Mouse (Mus musculus) 3T3-L1 (cell line): ENCODE results near the gene Pgp.
"Not testable (repeated sequence)": the region's sequence is repeated elsewhere in the genome, so short reads cannot be mapped to it uniquely, and the experiment has no call there.

Experiments
- DNase-seq: peaks from one replicate; pipeline ENCODE4 v3.0.0-alpha.2; 2015; ENCODE audit warnings: low read depth, low spot score

Gene Pgp

GRCm38 (mm10) chr17:24469910-24470602, at the start of gene Pgp, which contains the start of gene E4f1:
Gene Pgp, plus strand, starts transcription at chr17:24470392.
Gene E4f1, minus strand, starts transcription at chr17:24470313.
- DNase-seq = peak; percentile 97

DNA sequence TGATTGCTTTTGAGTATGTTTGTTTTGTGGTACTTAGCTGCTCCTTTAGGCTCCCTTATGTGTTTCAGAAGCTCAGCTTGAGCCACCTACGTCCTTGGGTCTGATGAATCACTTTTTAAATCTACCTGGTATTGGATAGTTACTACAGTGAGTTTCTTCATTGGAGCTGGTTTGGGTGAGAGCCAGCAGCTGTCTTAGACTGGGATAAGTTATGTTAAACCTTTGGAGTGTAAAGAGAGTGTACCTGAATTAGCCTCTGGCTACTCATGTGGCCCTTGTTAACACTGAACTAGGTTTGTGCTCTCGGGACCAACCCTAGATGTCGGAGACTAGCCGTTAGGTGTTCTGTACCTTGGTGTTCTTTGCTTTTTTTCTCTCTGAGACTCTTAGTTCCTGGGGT, 47.1 kb upstream of the Pgp start:
- DNase-seq = no peak

- DNase-seq = no peak
Measured at GRCm38 (mm10) chr17:24424489-24424888, 45.7 kb upstream of the Pgp start.

DNA sequence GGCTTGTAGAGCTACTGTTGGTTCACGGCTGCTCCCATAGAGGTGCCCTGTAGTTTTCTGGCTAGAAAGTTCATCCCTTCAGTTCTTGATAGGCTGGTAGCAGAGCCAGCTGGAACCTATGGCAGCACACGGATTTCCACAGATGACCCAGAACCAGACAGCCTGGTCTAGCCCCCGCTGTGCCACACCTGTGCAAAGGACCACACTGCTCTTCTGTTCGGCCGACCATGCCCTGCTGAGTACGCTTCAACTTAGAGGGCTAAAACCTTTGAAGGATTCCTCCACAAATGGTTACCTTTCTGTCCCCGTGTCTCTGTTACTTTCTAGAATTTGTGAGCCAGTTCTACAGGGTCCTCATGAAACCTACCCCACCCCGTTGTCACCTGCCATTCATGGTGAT, 44.9 kb upstream of the Pgp start:
- not testable (repeated sequence) for DNase-seq

DNA sequence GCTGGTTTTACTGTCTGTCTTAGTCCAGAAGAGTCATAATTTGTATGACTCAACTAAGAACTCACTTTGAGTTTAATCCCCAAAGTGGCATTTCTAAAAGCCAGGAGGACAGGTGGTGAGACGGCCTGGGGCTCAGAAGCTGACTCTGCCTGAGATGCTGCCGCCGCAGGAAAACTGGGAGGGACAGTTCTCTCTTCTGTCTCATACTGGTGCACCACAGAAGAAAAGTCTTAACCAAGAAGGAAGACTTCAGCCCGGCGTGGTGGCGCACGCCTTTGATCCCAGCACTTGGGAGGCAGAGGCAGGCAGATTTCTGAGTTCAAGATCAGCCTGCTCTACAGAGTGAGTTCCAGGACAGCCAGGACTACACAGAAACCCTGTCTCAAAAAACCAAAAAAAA, 44.3 kb upstream of the Pgp start:
- peak; percentile 29 for DNase-seq

DNA sequence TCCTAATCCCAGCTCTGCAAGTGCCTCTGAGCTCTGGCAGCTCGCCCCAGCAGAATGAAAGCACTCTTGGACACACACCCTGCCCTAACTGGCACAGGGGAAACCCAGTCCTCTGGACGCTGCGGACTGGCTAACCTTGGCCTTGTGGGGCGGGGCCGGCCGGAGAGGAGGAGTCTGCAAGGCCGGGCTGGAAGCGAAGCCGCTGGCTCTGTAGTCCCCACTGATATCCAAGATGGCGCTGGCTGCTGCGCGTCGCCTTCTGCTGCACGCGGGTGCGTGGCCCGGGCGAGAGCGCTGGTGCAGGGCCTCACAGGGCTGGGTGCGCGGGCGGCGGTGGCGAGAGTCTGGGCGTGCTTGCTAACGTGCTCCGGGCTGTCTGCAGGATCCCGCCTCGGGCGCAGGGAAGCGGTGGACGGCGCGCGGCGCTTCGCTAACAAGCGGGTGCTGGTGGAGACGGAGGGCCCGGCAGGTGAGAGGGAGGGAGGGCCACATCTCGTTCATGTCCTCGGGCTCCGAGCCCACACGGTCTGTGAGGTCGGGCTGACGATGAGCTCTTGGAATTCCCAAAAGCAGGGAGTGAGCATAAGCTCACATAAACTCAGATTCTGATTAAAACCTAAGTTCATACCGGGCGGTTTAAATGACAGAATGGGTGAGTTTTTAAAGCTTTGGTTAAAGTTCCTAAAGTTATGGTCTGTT, 43.6 kb upstream of the Pgp start, which contains the start of gene Eci1:
Gene Eci1 (plus strand): TSS at position 171 of the 699 bp plus-strand sequence.
- peak; percentile 99 for DNase-seq

- peak; percentile 50 for DNase-seq
Measured at GRCm38 (mm10) chr17:24427170-24427557, 43.0 kb upstream of the Pgp start.

DNA sequence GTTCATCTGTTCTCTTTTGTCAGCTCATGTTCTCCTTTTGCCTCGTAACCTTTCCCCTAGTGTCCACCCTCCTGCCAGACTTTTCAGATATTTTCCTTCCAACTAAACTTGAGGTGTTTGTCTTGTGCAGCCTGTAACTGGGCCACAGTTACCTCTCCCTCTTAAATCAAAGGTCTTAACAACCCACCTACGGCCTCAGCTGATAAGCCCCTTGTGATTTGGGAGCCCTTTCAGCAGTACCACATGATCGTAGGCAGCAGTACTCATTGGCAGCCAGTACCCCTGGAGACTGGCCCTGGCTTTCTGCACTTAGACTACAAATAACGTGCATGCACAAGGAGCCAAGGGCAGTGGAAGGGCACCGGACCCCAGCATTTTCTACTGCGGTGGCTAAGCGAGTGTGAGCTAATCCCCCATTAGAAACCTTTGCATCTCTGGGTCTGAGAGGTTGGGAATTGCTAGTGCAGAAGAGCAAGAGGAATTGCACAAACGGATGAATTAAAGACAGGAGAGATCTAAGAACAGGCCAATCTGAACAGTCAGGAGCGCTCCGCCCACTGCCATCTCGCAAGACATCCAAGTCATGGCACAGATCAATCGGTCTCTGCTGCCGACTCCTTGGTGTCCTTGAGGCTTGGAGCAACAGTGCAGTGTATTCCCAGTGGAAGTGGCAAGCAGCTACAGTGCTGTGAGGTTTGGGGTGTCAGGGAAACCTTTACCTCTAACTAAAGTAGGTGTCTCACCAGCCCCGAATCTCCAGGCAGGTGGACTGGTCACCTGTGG, 40.8 kb upstream of the Pgp start:
- no peak for DNase-seq

GRCm38 (mm10) chr17:24437016-24437415, 33.2 kb upstream of the Pgp start:
- peak; percentile 78 for DNase-seq

DNA sequence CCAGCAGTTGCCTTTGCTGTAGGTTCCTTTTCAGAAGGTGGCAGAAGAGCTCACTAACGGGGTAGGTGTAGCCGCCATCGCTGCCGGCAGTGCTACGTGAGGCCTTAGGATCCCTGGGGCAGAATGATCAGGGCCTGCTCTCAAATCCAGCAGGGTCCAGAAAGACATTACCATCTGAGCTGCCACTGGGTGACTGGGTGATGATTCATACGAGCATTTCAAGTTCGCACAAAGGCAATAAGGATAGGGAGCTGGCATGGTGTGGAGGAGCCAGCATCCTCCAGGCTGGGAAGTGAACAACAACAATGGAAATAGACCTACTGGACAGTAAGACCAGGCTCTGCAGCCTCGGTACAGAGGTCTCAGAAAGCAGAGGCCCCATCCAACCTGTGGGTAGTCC, 29.8 kb upstream of the Pgp start:
- peak; percentile 36 for DNase-seq

DNA sequence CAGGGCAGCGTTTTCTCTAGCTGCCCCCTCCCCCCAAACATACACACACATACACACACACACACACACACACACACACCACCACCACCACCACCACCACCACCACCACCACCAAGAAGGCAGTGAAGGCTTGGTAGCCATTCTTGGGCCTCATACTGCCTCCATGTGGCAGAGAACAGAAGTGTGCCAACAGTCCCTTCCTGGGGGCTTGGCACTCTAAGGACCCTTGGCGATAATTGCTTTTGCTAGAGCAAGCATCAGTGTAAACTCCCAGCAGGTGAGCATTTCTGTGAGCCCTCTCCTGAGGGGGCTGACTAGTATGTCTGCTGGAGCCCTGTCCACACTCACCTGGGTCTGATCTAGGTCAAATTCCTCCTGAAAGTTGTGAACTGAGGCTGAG, 29.0 kb upstream of the Pgp start:
- peak; percentile 55 for DNase-seq

- no peak for DNase-seq
Measured at GRCm38 (mm10) chr17:24442107-24442506, 28.1 kb upstream of the Pgp start.

DNA sequence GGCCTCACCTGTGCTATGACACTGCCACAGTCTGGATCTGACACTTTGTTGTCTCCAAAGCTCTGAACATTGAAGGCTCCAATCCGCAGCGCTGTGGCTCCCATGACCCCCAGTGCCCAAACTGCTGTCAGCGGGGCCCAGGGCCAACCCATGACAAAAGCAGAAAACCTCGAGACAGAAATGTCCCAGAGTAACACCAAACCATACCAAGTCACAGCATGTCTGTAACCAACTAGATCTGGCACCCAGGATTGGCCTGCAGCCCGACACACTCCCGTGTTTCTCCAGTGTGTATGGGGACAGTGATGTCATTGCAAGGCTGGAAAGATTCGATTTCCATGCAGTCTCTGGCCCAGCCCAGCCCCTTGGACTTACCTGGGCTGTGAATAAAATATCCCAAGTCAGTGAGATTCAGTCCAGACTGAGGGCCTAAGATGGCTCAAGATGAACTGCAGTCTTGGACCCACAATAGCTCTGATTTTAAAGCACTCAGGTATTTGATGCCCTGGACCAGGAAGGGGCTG, 27.5 kb upstream of the Pgp start, which contains the start of gene Dnase1l2:
Gene Dnase1l2 (minus strand): TSS at position 474 of the 524 bp plus-strand sequence.
- DNase-seq = no peak

- no peak for DNase-seq
Measured at GRCm38 (mm10) chr17:24443409-24443808, 26.8 kb upstream of the Pgp start.

DNA sequence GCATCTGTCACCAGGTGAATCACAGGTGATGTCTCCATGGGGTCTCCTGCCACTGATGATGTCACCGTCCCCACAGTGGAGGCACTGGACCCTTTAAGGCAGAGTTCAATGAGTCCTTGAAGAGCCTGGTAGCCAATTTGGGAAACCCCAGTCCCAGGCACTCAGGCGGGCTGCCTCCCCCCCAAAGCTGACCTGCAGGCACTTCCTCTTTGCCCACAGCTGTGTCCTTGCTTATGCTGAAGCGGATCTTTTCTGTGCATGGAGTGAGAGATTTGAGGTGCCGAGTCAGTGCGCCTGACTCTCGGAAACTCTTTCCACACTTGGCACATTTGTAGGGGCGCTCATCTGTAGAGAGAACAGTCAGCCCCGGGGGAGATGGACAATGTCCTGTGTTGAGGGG, 23.6 kb upstream of the Pgp start:
- no peak for DNase-seq

DNA sequence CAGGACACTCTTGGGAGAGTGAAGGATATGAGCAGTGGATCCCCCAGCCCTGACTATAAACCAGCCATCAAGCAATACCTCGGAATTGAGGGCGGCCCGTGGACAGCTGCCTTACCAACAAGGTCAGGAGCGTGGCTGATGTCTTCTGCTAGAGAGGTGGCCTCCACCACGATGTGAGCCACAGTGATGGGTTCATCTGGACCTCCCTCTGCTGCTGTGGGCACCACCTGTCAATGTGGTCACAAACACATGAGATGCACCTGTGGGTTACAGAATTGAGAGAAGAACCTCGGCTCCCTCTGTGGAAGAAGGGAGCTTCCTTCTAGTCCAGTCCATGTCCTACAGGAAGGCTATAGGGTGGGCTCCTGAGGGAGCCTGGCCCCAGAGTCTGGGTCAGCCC, 20.7 kb upstream of the Pgp start:
- no peak for DNase-seq

- no peak for DNase-seq
Measured at GRCm38 (mm10) chr17:24451220-24451619, 19.0 kb upstream of the Pgp start.

DNA sequence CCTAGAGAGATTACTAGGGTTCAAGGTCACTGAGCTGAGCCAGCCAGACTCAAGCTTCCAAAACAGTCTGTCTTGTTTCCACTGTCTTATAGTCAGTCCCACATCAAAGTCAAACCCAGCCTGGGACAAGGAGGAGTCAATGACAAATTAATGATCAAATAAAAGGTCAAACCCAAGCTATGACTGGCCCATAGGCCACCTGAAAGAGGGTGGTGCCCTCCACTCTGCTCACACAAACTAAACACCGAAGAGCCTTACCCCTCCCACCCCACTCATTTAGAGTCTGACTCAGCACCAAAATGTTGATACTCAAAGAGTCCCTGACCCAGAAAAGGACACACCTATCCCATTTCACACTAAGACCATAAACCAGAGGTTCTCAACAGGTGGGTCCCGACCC, 16.8 kb upstream of the Pgp start:
- DNase-seq = no peak

GRCm38 (mm10) chr17:24454218-24454755, 15.9 kb upstream of the Pgp start:
- no peak for DNase-seq

GRCm38 (mm10) chr17:24454756-24455522, 15.3 kb upstream of the Pgp start:
- peak; percentile 100 for DNase-seq
